Mouse (Mus musculus) thymus, adult 2 months (tissue): ENCODE measurements around the gene Zcchc13. TPM values are rescaled to one million over a fixed set of nuclear protein-coding genes. Genes with fewer than 3 reads are reported as not detected.

Source experiments
- DNase-seq: peaks from one replicate; pipeline ENCODE4 v3.0.0; 2021
- H3K27ac ChIP-seq: fragments of 200-500 bp; 2 replicates; pipeline ENCODE4 v1.5.1; 2012; ENCODE audit warnings: low read length, control low read depth; ENCODE audit not compliant: control insufficient read depth, insufficient read depth
- H3K27me3 ChIP-seq: fragments of 200-500 bp; 2 replicates; pipeline ENCODE4 v1.6.1; 2012; ENCODE audit warnings: mild to moderate bottlenecking, low read length, moderate library complexity, mixed read lengths; ENCODE audit not compliant: control insufficient read depth, insufficient read depth
- H3K36me3 ChIP-seq: fragments of 200-500 bp; 2 replicates; pipeline ENCODE4 v1.6.1; 2012; ENCODE audit warnings: mild to moderate bottlenecking, low read length, moderate library complexity; ENCODE audit not compliant: control insufficient read depth, insufficient read depth
- H3K4me1 ChIP-seq: fragments of 200-500 bp; replicated peaks from 2 replicates; pipeline ENCODE4 v1.6.1; 2012; ENCODE audit warnings: low read length; ENCODE audit not compliant: control insufficient read depth, insufficient read depth
- H3K4me3 ChIP-seq: fragments of 200-500 bp; 2 replicates; pipeline ENCODE4 v1.5.1; 2012; ENCODE audit warnings: mild to moderate bottlenecking, low read length, control low read depth, moderate library complexity; ENCODE audit not compliant: control insufficient read depth, insufficient read depth
- CTCF ChIP-seq: fragments of 200-500 bp; IDR thresholded peaks from 2 replicates; pipeline ENCODE4 v1.5.1; 2012; ENCODE audit warnings: mild to moderate bottlenecking, control low read depth, low read length, moderate library complexity, borderline replicate concordance; ENCODE audit not compliant: control insufficient read depth, poor library complexity, insufficient read depth; ENCODE audit errors: extremely low read depth
- POLR2A ChIP-seq: fragments of 200-500 bp; IDR thresholded peaks from 2 replicates; pipeline ENCODE4 v1.6.1; 2012; ENCODE audit warnings: mild to moderate bottlenecking, low read length, control low read depth, moderate library complexity; ENCODE audit not compliant: control insufficient read depth, poor library complexity, insufficient read depth; ENCODE audit errors: extremely low read depth
- WGBS: fragments of 180-500 bp; shearing (Covaris S2); methylation state at CpG from one replicate; pipeline ENCODE4 v1.1.7; 2018; 5-methylcytosine and 5-hydroxymethylcytosine counted together
- polyA plus RNA-seq: library from polyadenylated mRNA; depleted of rRNA; stranded (reverse); fragments of >200 nt; gene quantifications from 2 replicates; pipeline ENCODE4 v1.2.3, GENCODE M21; 2012

The Zcchc13 gene
- polyA plus RNA-seq, 1 experiment, result 0.12 TPM

DNA sequence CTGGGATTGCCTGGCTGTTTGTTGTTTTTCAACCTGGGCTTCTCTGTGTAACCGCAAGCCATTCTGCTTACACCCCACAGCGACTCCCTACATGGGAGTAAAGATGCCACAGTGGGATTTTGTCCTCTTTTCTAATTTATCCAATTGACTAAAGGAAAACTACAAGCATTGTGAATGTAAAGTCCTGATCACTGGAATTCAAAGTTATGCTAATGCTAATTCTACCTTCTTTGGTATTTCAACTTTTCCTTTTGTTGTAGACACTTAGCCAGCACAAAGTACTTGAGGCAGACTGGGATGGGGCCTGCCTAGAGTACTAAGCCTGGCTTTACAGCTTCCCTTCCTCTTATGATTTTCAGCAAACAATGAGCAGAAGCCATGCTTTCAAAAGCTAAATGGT is 18.9 kb upstream of the Zcchc13 start:
- no peaks in the 10 kb centered on the region for H3K27me3 ChIP-seq
- no peaks in the 10 kb centered on the region for H3K4me1 ChIP-seq
- TF ChIP-seq CTCF (no peak), POLR2A (no peak)
- DNase-seq, result no peak
- H3K4me3 ChIP-seq, result no peak overlapping the region
- no peaks in the 10 kb centered on the region for H3K36me3 ChIP-seq
- H3K27ac ChIP-seq, result no peak overlapping the region
- WGBS, result 96% methylated on average over 2 of the region's 2 CpGs

GRCm38 (mm10) chrX:103614700-103615233 is 15.6 kb upstream of the Zcchc13 start:
- Histone ChIP-seq H3K4me1 (no peaks in the 10 kb centered on the region), H3K4me3 (no peak overlapping the region), H3K27ac (no peak overlapping the region), H3K36me3 (no peaks in the 10 kb centered on the region), H3K27me3 (no peaks in the 10 kb centered on the region)
- TF ChIP-seq CTCF (no peak), POLR2A (no peak)
- no peak for DNase-seq
- WGBS, result 96% methylated on average over 24 of the region's 24 CpGs

- Histone ChIP-seq H3K4me1 (no peaks in the 10 kb centered on the region), H3K4me3 (no peak overlapping the region), H3K27me3 (no peaks in the 10 kb centered on the region), H3K27ac (no peak overlapping the region), H3K36me3 (no peaks in the 10 kb centered on the region)
- TF ChIP-seq CTCF (no peak), POLR2A (no peak)
- DNase-seq, result no peak
- WGBS, result 96% methylated on average over 4 of the region's 4 CpGs
Measured at GRCm38 (mm10) chrX:103615453-103615852, 14.9 kb upstream of the Zcchc13 start.

GRCm38 (mm10) chrX:103616162-103616535 is 14.2 kb upstream of the Zcchc13 start:
- no peak for TF ChIP-seq CTCF
- TF ChIP-seq POLR2A, result no peak
- WGBS, result 5% methylated on average over 19 of the region's 19 CpGs
- Histone ChIP-seq H3K36me3 (no peaks in the 10 kb centered on the region), H3K27ac (peak overlapping the region; percentile 12; the same call in 1 of the 2 replicates), H3K4me3 (peak overlapping the region; percentile 26), H3K27me3 (no peaks in the 10 kb centered on the region), H3K4me1 (no peaks in the 10 kb centered on the region)
- peak; percentile 23 for DNase-seq

DNA sequence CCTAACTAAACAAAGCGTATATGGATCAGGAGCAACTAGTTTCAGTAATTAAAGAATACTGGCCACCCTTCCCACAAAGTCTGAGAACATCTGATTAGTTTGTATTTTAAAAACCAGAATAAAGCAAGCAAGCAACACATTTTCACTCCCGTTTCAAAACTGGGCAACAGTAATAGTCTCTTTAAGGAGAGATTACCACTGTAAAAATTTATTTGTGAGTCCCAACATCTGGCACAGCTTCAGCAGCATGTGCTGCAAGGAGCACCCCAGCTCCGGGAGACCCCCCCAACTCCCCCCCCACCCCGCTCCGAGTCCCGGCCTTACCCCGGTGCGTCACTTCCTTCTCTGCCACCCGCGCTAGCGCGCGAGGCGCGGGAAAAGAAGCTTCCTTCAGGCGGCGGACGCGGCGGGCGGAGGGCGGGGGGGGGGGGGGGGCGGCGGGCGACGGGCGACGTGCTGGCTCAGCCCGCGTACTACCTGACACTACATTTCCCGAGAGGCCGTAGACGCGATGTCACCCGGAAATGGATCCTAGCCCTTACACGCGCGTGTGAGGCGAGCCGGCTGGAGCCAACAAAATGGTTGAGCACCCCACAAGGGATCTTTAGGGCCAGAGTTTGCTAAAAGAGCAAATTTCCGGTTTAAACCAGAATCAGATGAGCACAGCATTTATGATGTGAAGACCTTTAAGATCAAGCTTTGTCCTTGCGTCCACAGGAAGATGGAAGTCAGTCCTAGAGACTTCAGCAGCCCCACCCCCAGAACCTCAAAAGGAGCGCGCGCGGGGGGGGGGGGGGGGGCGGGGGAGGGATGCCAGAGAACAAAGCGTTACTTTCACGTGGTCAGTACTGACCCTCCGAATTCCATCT is 13.6 kb upstream of the Zcchc13 start:
- TF ChIP-seq POLR2A (0 out of 2 replicates have a peak, but pooled peaks have one; percentile 22), CTCF (no peak)
- DNase-seq, result peak; percentile 67
- WGBS, result under 1% methylated on average over 19 of the region's 50 CpGs

GRCm38 (mm10) chrX:103617405-103618095 is 12.8 kb upstream of the Zcchc13 start:
- H3K4me3 ChIP-seq, result no peak overlapping the region
- no peak for DNase-seq
- no peak overlapping the region for H3K27ac ChIP-seq
- TF ChIP-seq CTCF, result no peak
- TF ChIP-seq POLR2A, result no peak
- no peaks in the 10 kb centered on the region for H3K4me1 ChIP-seq
- 38% methylated on average over 8 of the region's 8 CpGs for WGBS
- H3K36me3 ChIP-seq, result no peaks in the 10 kb centered on the region
- H3K27me3 ChIP-seq, result no peaks in the 10 kb centered on the region

More for the DNA sequence above, 13.6 kb upstream of the Zcchc13 start:
- H3K36me3 ChIP-seq, result no peaks in the 10 kb centered on the region
- H3K27me3 ChIP-seq, result no peaks in the 10 kb centered on the region
- H3K4me3 ChIP-seq, result peak overlapping the region; percentile 49
- H3K27ac ChIP-seq, result peak overlapping the region; percentile 74
- no peaks in the 10 kb centered on the region for H3K4me1 ChIP-seq
